Mouse (Mus musculus): ENCODE measurements around the gene Nucb1.
"Not testable (repeated sequence)": the region's sequence is repeated elsewhere in the genome, so short reads cannot be mapped to it uniquely, and the experiment has no call there.

DNA sequence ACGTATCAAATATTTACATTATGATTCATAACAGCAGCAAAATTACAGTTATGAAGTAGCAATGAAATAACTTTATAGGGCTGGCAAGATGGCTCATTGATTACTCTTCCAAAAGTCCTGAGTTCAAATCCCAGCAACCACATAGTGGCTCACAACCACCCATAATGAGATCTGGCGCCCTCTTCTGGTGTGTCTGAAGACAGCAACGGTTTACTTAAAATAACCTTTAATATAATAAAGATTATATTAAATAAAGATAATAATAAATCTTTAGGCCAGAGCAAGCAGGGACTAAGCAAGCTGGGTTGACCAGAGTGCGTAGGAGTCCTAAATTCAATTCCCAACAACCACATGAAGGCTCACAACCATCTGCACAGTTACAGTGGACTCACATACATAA is 47.3 kb downstream of the Nucb1 start:
- TF ChIP-seq POLR2A (IDR thresholded peaks at IDR 0.05; ENCODE audit: low read depth, low read length); CTCF (IDR thresholded peaks at IDR 0.05; ENCODE audit: extremely low read depth, insufficient read depth, insufficient read length, insufficient replicate concordance): not testable (repeated sequence)

Measured in spleen, adult 2 months (tissue).